Mouse (Mus musculus) layer of hippocampus, adult 9-10 months (tissue): Measurements from ENCODE around the gene Kcnip4.

Experiments used
- DNase-seq: peaks from one replicate; pipeline ENCODE4 v3.0.0; 2022; ENCODE audit warnings: low spot score

The Kcnip4 gene

DNA sequence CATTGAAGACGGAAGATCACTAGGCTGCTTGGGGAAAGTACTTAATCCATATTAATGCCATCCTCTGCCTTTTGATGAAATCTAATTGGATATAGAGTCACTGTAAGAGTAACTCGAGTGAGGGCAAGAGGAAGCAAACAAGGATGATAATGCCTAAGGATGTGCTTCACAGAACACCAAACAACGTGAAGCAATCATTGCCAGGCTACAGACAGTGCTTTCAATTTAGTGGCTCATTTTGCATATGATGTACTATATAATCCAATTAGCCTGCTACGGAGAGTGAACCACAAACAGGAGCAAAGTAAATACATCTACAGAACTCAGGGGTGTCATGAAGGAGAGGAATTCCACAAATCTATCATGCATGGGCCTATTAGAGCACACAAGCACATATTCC lies 280.3 kb downstream of the Kcnip4 start:
- no peak for DNase-seq

DNA sequence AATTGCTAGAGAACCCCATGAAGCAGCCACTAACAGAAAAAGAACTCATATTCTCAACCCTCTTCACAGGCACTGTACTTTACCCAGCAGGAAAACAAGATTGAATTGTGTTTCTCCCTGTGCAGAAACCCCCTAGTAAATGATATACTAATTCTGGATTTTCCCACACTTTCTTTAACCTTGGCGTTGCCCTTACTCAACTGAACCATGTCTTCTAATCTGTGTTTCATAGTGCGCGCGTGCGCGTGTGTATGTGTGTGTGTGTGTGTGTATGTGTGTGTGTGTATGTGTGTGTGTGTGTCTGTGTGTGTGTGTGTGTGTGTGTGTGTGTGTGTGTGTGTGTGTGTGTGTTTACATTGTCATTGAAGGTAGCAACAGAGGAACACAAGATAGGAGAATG lies 283.0 kb downstream of the Kcnip4 start:
- no peak for DNase-seq

DNA sequence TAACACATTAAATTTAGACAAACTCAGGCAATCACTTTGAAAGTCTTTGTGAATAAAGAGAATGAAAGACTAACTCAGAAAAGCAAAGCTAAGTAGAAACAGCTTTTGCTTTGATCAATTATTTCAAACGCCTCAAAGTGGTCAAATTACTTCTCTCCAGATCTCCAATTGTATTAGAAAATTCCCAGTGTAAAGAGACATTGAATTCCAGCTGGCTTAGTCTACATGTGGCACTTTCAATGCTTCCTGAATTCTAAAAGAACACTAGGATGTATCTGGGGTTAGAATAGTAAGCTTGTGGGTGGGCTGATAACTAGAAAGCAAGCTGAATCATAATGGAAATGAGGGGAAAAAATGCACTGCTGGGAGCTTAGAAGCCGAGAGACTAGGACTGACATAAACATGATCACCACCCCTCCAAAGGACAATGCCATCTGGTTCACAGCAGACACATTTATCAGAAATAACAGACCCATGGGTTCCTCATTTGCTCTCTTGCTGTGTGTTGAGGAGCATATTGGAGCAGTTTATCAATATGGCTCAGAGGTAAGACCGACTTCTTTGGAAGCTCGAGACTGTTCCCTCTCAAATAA lies 323.4 kb downstream of the Kcnip4 start:
- peak; percentile 29 for DNase-seq

DNA sequence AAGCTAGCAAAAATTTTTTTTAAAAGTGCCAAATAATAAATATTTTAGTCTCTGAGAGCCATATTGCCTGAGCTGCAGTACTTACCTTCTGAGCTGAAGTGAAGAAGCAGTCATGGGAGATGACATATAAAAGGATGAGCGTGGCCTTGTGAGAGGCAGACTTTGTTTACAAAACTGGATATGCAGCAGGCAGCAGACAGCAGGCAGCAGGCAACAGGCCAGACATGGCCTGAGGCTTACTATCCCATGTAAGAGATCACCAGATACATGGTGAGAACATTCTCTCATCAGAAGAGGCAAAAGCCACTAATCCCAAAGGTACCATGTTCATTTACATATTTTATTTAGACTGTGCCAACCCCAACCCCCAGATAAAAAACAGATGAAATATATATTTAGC lies 336.5 kb downstream of the Kcnip4 start:
- no peak for DNase-seq

DNA sequence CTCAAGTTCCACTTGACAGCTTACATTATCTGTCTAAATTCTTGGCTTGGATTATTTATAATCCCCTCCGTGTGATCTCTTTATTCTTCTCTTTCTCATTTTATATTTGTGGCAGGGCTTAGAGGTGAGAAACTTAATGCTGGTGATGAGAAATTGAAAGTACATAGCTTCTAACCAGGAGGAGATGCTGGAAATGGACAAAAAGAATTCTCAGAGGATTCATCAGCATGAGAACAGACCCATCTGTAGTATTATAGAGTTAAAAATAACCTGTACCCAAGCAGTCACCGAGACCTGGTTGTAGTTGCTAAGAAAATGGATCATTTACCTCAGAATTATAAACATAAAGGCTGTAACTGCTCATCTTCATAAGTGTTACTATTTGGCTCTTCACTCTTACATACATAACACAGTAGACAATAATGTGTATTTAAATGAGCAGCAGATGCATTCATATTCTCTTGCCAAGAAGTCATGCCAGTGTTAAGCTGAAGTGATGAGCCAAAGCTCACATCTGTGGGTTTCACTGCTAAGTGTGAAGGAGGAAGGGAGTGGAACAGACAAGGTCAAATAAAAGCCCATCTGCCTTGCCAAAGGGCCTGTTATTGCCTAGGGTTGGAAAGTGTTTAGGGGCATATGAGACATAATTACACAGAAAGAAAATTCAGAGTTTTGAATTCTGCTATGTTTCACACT lies 374.4 kb downstream of the Kcnip4 start:
- DNase-seq: no peak

DNA sequence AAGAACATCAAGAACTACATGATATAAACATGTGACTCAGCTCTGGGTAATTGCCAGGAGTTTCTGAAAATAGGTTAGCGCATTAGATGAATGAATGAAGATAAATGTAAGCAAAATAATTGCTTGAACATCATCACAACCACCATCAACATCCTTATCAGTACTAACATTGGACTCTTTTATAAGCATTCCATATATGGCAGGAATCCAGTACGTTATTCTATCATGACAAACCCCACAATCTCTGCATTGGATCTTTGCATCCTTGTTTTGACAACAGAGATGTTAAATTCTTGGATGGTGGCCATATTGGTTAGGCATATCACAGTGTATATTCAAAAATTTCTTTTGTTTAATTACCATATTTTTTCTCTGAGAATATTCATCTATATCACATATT lies 375.0 kb downstream of the Kcnip4 start:
- no peak for DNase-seq

DNA sequence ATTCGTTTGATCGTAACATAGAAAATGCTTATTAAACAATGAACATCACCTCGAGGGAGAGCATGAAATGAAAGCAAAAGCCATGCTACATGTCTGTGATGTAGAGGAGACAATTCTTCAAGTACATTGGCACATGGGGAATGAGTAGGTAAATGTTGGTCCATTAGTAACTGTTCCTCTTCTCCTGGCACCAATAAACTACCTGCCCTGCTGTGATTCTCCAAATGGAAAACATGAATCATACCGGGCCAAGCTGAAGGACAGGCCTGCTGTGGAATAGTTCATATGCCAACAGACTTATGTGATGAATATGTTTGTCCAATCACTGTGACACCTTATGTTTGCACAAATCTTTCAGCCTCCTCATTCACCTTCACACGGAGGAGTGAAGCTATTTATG lies 429.3 kb downstream of the Kcnip4 start:
- DNase-seq: no peak

DNA sequence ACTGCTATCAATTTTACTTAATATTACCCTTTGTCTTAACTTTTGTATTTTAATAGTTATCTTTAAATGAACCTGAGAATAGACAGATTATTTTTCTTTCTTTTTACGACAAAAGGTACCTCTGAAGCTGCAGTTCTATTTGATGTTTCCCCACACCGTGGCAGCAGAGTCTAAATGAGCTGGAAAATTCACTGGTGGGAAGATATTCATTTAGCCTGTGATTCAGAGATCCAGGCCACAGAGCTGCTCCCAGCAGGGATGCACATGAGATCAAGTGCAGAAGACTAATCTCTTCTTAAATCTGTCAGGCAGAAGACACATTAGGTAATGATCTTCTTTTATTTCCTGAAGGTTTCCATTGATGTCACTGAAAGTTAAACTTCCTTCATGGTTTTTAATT lies 429.8 kb downstream of the Kcnip4 start:
- peak; percentile 8 for DNase-seq

DNA sequence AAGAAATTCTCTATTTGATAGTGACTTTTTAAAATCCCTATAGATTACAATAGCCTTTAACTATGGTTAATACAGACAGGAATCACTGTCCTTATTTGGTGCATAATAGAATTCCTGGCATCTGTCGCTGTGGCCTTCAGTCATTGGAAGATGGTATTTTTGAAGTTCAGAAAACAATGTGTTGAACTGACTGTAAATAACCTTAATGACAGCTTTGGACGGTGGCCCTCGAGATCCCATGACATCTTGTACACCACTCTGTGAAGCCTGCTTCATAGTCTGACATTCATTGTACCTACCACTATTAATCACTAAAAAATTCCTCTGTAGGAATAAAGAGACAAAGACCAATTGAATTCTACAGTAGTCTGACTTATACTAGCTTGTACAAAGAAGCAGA lies 430.4 kb downstream of the Kcnip4 start:
- no peak for DNase-seq

DNA sequence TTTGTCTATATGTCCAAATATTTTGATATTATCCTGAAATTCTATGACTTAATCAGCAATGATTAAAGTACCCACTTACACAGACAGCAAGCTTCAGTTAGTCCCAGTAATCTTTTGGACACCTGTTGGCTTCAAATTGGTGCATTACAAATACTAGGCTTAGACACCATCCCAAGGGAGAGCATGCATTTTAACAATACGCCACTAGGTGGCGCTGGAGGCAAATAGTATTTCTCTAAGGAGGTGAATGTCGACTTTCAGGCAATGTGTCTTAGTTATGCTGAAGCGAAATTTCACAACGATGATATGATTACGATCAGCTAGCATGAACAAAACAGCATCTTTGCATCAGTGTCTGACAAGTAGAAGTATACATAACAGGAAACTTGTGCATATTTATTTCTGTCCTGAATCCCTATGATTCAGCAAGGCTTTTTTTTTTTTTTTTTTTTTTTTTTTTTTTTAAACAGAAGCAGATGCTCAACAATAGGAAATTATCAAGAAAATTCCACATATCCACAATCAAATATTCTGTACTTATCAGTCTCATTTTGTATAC lies 434.5 kb downstream of the Kcnip4 start:
- peak; percentile 87 for DNase-seq

DNA sequence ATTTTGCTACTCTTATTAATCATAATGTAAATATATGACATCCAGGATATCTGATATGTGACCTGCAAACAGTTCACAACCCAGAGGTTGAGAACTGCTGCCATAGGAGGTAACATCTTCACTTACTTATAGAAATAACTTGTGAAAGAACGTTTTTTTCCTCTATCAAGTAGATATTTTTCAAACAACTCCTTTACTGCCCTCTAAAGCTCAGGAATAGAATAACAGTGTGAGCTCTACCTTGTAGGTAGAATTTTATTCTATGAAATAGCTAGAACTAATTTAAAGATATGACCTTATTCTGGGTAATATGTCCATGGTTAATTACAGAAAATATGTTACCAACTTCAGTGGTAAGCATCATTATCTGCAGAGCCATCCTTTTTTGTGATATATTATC lies 459.1 kb downstream of the Kcnip4 start:
- no peak for DNase-seq

DNA sequence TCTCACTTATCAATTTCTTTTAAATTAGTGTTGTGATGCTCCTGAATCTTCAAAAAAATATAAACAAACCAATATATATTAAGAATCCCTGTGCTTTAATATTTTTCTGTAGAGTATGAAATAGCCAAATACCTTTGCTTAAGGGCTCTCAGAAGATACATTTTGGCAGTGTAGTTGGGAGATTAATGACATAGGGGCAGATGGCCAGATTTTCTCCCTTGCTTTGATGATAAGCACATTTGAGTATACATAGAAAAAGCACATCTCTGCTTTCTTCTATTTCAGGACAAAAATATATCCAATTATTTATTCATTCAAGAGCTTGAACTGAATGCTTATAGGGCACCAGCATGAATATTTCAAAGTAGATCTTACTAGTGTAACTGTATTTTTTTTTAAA lies 465.8 kb downstream of the Kcnip4 start:
- no peak for DNase-seq

DNA sequence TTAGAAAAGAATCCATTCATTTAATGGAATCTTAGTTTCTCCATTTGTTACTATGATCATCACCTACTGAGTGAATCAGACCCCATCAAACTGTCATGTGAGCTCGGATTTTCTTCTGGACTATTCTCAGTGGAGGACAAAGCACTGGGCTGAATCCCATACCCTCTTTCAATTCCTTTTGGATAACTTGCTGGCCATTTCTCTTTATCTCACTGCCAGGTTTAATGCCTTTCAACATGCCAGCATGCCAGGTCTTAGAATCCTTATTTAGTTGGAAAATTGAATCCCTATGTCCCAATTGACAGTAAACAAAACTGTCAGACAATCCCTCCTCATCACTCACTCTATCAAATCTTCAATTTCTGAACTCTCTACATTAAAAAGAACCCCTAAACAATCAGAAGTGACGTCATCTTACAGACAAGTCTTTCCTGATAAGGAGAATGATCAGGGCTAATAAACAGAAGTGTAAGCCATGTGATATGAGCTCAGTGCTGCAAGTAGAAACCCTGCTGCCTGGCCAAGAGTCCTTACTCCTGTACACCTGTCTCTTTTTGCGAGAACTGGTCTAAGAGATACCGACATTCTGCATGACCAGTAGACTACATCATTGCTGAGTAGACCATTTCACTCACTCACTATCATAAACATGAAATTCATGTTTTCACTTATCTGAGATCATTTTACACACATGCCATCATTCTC lies 466.9 kb downstream of the Kcnip4 start:
- no peak for DNase-seq

DNA sequence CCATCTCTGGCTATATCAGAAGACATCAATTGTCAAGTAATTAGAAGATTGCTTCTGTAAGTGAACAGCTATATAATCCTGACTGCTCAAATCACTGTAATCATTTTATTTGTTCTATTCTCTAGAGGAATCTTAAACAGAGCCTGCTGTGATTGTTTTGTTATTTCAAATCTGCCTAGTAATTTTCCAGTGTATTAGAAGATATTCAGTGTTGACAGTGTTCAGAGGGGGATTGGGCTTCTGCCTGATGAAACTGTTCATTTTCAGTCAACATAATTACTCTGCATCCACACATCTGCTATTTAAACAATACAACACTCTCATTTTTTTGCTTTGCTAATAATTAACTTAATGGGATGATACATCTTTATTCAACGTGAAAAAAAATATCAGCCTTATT lies 476.7 kb downstream of the Kcnip4 start:
- DNase-seq: no peak

DNA sequence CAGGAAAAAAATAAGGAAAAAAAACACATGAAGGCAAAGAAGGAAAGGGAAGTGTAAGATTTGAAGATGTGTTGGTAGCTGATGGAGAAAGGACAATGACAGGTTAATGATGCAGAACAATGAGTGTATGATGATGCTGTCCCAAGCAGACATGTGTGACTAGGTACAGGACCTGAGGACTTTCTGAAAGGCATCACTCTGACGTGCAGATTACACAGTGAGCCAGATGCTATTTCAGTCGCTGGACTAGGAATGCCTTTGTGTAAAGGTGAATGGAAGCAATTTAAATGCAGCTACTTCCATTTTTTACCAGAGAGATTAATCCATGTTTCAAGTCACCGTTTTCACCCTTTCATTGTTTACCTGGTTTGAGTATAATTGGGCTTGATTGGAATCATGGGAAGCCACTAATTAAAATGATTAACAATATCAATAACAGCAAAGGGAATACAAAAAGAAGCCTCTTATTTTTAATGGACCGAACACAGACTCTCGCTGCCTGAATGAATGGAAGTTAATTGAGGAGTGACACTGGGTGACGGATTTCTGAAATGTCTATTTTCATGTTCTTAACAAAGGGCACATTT lies 483.4 kb downstream of the Kcnip4 start:
- no peak for DNase-seq

DNA sequence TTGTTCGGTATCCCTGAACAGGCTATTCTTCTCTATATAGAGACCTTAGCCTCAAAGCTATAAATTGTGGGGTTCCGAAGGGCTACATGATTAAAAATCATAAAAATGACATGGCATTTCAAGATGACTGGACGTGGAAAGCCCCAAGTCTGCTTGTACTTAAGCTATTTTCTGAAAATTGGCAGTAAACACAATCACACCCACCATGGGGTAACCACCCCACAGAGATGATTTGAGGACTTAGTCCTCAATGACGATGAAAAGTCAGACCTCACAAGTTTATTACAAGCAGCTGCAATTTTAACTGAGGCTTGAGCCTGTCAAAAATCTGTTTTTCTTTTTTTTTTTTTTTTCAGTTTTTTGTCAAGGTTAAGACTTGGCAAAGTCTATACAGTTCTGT lies 527.3 kb downstream of the Kcnip4 start:
- DNase-seq: no peak

DNA sequence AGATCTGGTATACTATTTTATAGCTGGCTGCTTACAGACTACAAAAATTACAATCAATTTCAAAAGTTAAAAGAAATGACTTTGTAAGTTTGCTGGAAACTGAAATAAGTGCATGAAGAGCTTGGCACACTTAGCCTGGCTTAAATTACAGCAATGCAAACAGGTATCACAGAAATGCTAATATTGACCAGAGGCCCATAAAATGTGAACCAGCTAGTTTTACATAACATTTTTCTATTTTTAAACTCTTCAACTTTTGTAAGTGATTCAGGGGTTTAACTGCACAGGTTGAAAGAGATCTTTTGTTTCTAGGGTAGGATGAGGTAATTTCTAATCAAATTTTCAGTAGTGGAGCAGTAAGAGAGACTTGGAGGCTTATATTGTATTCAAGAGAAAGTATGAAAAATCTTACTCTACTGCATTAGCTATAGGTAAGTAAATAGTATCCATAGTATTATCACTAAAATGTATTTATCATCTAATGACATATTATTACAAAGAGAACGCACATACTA lies 535.5 kb downstream of the Kcnip4 start:
- no peak for DNase-seq

DNA sequence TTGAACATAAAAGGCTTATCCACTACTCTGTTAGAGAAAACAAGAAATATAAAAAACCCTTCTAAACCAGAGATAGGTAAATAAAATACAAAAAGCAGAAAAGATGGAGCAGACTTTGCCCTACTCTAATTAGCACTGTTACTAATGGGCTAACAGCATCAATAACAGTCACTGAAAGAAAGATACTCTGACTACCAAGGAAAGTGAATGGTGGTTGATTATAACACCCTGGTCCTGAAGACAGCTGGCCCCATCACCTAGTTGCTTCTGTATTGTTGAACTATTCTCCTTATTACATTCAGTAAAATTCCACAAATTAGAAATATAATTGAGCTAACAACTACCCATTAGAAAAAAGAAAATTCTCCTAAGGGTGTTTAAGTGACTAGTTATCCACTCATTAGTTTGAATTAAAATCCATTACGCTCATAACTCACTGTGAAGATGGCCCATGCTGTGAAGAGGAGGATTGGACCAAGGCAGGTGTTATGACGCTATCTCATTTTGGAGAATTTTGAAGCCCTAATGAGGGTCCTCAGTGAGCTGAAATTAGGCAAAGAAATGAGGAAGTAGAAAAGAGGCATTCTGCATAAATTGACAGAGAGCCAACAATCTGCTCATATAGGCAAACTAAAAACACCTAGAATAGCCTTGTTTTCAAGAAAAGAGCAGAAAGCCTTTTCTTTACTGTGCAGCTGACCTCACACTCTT lies 582.2 kb downstream of the Kcnip4 start:
- no peak for DNase-seq

DNA sequence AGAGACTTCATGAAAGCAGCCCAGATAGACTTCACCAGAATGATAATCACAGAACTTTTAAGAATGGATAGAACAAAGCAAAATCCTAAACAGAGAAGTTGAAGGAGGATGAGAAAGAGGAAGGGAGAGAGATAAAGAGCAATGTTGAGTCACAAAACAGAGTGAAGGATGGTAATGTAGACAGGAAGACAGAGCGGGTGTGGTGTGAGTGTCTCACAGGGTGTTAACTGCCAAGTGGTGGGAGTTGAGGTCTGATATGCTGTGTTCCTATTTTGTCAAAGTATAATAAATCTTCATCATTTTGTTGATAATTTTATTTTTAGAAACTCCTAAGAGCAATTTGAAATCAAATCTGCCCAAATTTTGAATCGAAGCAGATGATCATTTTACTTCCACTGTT lies 592.8 kb downstream of the Kcnip4 start:
- no peak for DNase-seq

DNA sequence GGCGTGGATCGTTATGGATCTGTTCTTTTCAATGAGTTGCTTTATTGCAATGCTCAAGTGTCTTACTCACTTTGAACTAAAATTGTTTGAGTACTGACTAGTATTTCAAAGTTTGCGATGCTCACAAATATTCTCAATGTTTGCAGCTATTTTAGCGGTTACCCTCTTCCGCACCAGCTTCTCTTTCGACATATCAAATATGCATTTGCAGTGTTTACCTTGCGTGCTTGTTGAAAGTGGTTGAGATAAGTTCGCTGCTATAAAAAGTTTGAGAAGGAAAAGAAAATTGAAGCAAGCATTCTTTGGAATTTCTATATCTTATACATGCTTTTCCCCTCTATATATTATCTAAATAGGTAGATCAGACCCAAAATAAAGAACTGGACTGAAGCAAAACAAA lies 634.5 kb downstream of the Kcnip4 start:
- no peak for DNase-seq

DNA sequence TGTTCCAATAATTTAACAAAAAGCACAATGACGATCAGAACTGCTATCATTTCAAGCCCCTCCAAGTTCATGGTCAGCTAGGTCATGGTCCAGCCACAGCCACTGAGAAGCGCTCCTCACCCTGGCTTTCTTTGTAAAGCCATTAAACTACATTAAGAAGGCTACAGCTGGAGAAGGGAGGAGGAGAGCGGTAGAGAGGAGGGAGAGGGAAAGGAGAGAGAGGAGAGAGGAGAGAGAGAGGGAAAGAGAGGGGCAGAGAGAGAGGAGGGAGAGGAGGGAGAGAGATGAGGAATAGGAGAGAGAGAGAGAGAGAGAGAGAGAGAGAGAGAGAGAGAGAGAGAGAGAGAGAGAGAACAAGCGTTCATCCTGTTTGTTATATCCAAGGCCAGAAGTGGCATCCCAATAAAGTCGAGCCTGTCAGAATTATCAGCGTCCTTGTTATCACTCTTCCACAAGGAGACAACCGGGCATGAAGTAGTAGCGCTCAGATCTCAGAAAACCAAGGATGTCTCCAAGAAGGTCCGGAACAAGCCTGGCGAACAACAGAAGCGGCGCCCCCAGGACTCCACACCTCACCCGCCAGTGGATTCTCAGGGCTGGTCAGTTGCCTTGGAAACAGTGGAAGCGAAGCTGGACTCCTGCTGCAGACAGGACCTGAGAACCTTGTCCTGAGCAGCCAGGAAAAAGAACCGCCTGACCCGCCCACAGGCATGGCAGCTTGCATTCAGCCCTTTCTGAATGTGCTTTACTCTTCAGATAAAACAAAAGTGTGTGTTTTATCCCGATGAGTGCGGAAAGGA lies 635.1 kb downstream of the Kcnip4 start:
- no peak for DNase-seq
